In genomic region chr7:64271926-64272325, GRCm38 (mm10) we compare ENCODE assay signal across 16 mouse cellular contexts. TPM values are rescaled to one million over a fixed set of nuclear protein-coding genes. Genes with fewer than 3 reads are reported as not detected.
A peak's percentile ranks its signal among the peaks of the same experiment; 100 is the strongest.
DNase-seq lines count a peak whose midpoint lies in the region; ATAC-seq and TF ChIP-seq lines count a peak whose summit lies in the region.
"Had no signal": no experiment of that assay in that cellular context is flagged by ENCODE, and none has a peak within 500 bp of the region (broad histone marks: within the 10 kb centered on the region; RNA-seq: fewer than 3 reads in every experiment).

No protein-coding gene starts in this region.

- no peaks in the 10 kb centered on the region for H3K9me3 ChIP-seq in forebrain, embryonic 10.5 days
- H3K9me3 ChIP-seq in hindbrain, embryonic 14.5 days (ENCODE audit: control insufficient read depth, low read length), result no peaks in the 10 kb centered on the region
- H3K9me3 ChIP-seq in midbrain, postnatal 0 days (ENCODE audit: low read length), result no peaks in the 10 kb centered on the region
- H3K9me3 ChIP-seq in heart, embryonic 11.5 days (replicated peaks; ENCODE audit: control insufficient read depth, low read length), result no peaks in the 10 kb centered on the region

- H3K27ac ChIP-seq in forebrain, embryonic 10.5 days, result peak overlapping the region; percentile 65
- no peak overlapping the region for H3K27ac ChIP-seq in hindbrain, embryonic 14.5 days
- no peak overlapping the region for H3K27ac ChIP-seq in midbrain, postnatal 0 days (ENCODE audit: low read depth, low read length)
- no peak overlapping the region for H3K27ac ChIP-seq in heart, embryonic 11.5 days (ENCODE audit: low read depth, low read length)

- peaks cover 37% of the 10 kb centered on the region for H3K27me3 ChIP-seq in forebrain, embryonic 10.5 days (ENCODE audit: poor library complexity, severe bottlenecking)
- H3K27me3 ChIP-seq in hindbrain, embryonic 14.5 days (ENCODE audit: control insufficient read depth, insufficient read depth, low read length), result 0 out of 2 replicates have a peak, but pooled peaks cover 3% of the 10 kb centered on the region
- H3K27me3 ChIP-seq in midbrain, postnatal 0 days (ENCODE audit: insufficient read depth, low read length), result no peaks in the 10 kb centered on the region
- peaks cover 23% of the 10 kb centered on the region for H3K27me3 ChIP-seq in heart, embryonic 11.5 days (ENCODE audit: control insufficient read depth, insufficient read depth, low read length)

- 25% methylated on average over 4 of the region's 4 CpGs for WGBS in forebrain, embryonic 10.5 days
- 7% methylated on average over 4 of the region's 4 CpGs for WGBS in hindbrain, embryonic 14.5 days
- WGBS in midbrain, postnatal 0 days, result 9% methylated on average over 4 of the region's 4 CpGs
- WGBS in heart, embryonic 11.5 days (ENCODE audit: insufficient replicate concordance), result 44% methylated on average over 4 of the region's 4 CpGs

- H3K36me3 ChIP-seq in forebrain, embryonic 10.5 days (replicated peaks), result no peaks in the 10 kb centered on the region
- no peaks in the 10 kb centered on the region for H3K36me3 ChIP-seq in hindbrain, embryonic 14.5 days (replicated peaks; ENCODE audit: control insufficient read depth, insufficient read depth)
- H3K36me3 ChIP-seq in midbrain, postnatal 0 days (ENCODE audit: insufficient read depth, low read length), result no peaks in the 10 kb centered on the region
- H3K36me3 ChIP-seq in heart, embryonic 11.5 days (ENCODE audit: control insufficient read depth, insufficient read depth, low read length), result no peaks in the 10 kb centered on the region

- no peak overlapping the region for H3K4me3 ChIP-seq in forebrain, embryonic 10.5 days
- no peak overlapping the region for H3K4me3 ChIP-seq in hindbrain, embryonic 14.5 days (replicated peaks; ENCODE audit: low read length)
- H3K4me3 ChIP-seq in midbrain, postnatal 0 days (ENCODE audit: low read depth, low read length), result no peak overlapping the region
- no peak overlapping the region for H3K4me3 ChIP-seq in heart, embryonic 11.5 days (ENCODE audit: low read depth, low read length)

- peak; percentile 70 for ATAC-seq in hindbrain, embryonic 14.5 days (ENCODE audit: low FRiP score)
- ATAC-seq in midbrain, postnatal 0 days (ENCODE audit: low FRiP score), result no peak
- no peak for ATAC-seq in heart, embryonic 11.5 days (replicated peaks; ENCODE audit: insufficient number of reproducible peaks, low FRiP score, low TSS enrichment)

- H3K4me1 ChIP-seq in forebrain, embryonic 10.5 days, result peaks cover 29% of the 10 kb centered on the region
- H3K4me1 ChIP-seq in hindbrain, embryonic 14.5 days (replicated peaks; ENCODE audit: control insufficient read depth, insufficient read depth, low read length), result no peaks in the 10 kb centered on the region
- H3K4me1 ChIP-seq in midbrain, postnatal 0 days (ENCODE audit: insufficient read depth, low read length), result no peaks in the 10 kb centered on the region
- no peaks in the 10 kb centered on the region for H3K4me1 ChIP-seq in heart, embryonic 11.5 days (ENCODE audit: control insufficient read depth, insufficient read depth, low read length)

- no peak for TF ChIP-seq CTCF in midbrain, postnatal 0 days (IDR thresholded peaks at IDR 0.05)

- no peak overlapping the region for H3K9ac ChIP-seq in hindbrain, embryonic 14.5 days
- H3K9ac ChIP-seq in midbrain, postnatal 0 days (replicated peaks; ENCODE audit: low read length, poor library complexity, severe bottlenecking), result no peak overlapping the region
- H3K9ac ChIP-seq in heart, embryonic 11.5 days (ENCODE audit: low read depth, low read length), result no peak overlapping the region

- DNase-seq in ZHBTc4 (ENCODE audit: low read depth, low spot score), result peak; percentile 79
- DNase-seq in forebrain, embryonic 10.5 days (ENCODE audit: extremely low spot score, low spot score), result peak; percentile 46
- peak; percentile 47 for DNase-seq in hindbrain, embryonic 14.5 days (ENCODE audit: low spot score)
- DNase-seq in midbrain, postnatal 0 days (ENCODE audit: low spot score), result peak; percentile 45
- DNase-seq in gastrocnemius, postnatal 25 days, result no peak
- no peak for DNase-seq in gastrocnemius, postnatal 10 days
- DNase-seq in gastrocnemius, adult 8-10 months (ENCODE audit: low spot score in 2 of 2), result no peak
- DNase-seq: adrenal gland, postnatal 25 days; cerebellum, adult 11-12 months; heart, adult 11 months; heart, postnatal 10 days; kidney, adult 8-10 months; lung, postnatal 10 days; spleen, adult 18-20 months had no signal

- H3K4me2 ChIP-seq in hindbrain, embryonic 14.5 days (replicated peaks), result no peak overlapping the region
- no peak overlapping the region for H3K4me2 ChIP-seq in midbrain, postnatal 0 days (ENCODE audit: low read depth, low read length, poor library complexity, severe bottlenecking)
- H3K4me2 ChIP-seq in heart, embryonic 11.5 days, result no peak overlapping the region
- H3K4me2 ChIP-seq: liver, embryonic 11.5 days had no signal

RNA-seq across cellular contexts. Expression of gene Mtmr10, which starts 15.5 kb away (rescaled TPM):
- 10.2 and 11.5 TPM in 2 replicates for polyA plus RNA-seq in forebrain, embryonic 10.5 days (2016; fragmentation: Nextera tagmentation; extraction: Ambion mirVana)
- 15.0 and 15.4 TPM in 2 replicates for polyA plus RNA-seq in hindbrain, embryonic 14.5 days (2014; fragmentation: Nextera tagmentation; extraction: Ambion mirVana)
- total RNA-seq in midbrain, postnatal 0 days (2014; rRNA removed), result 10.2 and 10.7 TPM in 2 replicates
- 6.8 and 7.1 TPM in 2 replicates for polyA plus RNA-seq in midbrain, postnatal 0 days (2015; fragmentation: Nextera tagmentation; extraction: Ambion mirVana)
- total RNA-seq in gastrocnemius, postnatal 25 days (2021), result 10 to 100 TPM; 12.9 to 17.8 TPM
- total RNA-seq in gastrocnemius, postnatal 10 days (2021), result 10 to 100 TPM; 15.5 to 16.4 TPM
- total RNA-seq in gastrocnemius, adult 8-10 months (2022), result 10 to 100 TPM; 17.9 to 22.5 (median 19.0) TPM
- 7.1 and 7.2 TPM in 2 replicates for polyA plus RNA-seq in heart, embryonic 11.5 days (2014; fragmentation: Nextera tagmentation; extraction: Ambion mirVana)

Comparison
In these comparisons a context has a peak if more than half of its experiments do, and no peak if none do; other contexts are left out.
1. DNase-seq: peak in ZHBTc4 (single experiment), forebrain, embryonic 10.5 days (single experiment), hindbrain, embryonic 14.5 days (single experiment) and midbrain, postnatal 0 days (single experiment); none in gastrocnemius, postnatal 25 days (single experiment), gastrocnemius, postnatal 10 days (single experiment) and gastrocnemius, adult 8-10 months (0 of 2).